Mouse (Mus musculus) cerebellum, adult 2 months (tissue): Measurements from ENCODE around the gene Bud23.

Source experiments
- CTCF ChIP-seq: fragments of 200-500 bp; IDR thresholded peaks from 2 replicates; pipeline ENCODE4 v1.5.1; 2011; ENCODE audit warnings: low read depth, mild to moderate bottlenecking, control low read depth, low read length, moderate library complexity, borderline replicate concordance; ENCODE audit not compliant: insufficient read depth
- POLR2A ChIP-seq: fragments of 200-500 bp; IDR thresholded peaks from 2 replicates; pipeline ENCODE4 v1.6.1; 2011; ENCODE audit warnings: low read length, control low read depth, borderline replicate concordance; ENCODE audit not compliant: insufficient read depth

- TF ChIP-seq POLR2A (no peak), CTCF (no peak)
These were observed 52.7 kb downstream of the Bud23 start for GRCm38 (mm10) chr5:135011809-135012613.
